11 mouse cellular contexts compared by ENCODE assay signal in the genomic region with DNA sequence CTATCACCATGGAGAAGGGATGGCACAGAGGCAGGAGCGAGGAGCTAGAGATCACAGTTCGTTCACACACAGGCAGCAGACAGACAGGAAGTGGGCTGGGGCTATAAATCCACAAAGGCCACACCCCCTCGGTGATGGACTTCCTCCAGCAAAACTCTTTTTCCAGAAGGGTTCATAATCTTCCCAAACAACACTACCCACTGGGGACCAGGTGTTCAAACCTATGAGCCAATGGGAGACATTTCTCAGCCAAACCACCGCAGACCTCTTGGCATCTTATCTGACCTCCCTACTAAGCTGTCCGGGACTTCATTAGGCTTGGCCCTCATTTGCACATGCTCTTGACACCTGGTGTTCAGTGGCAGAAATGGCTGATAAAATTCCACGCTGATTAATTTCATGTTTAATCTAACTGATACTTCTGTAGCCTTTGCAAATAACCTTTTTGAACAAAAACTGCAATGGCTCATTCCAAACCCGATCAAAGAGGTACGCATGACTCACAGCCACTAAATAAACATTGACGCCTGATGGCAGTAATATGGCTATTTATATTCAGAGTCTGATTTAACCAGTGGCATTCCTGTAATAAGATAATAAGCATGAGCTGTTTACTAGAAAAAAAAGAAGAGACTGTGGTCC.
DNase-seq lines count a peak whose midpoint lies in the region; ATAC-seq and TF ChIP-seq lines count a peak whose summit lies in the region.
"Had no signal": no experiment of that assay in that cellular context is flagged by ENCODE, and none has a peak within 500 bp of the region (broad histone marks: within the 10 kb centered on the region; RNA-seq: fewer than 3 reads in every experiment).

No protein-coding gene starts in this region.

- DNase-seq in embryo, embryonic 11 days, result peak; percentile 26
- no peak for DNase-seq in embryo, embryonic 10 days (ENCODE audit: low spot score)
- DNase-seq in thymus, postnatal 0 days (ENCODE audit: low spot score), result peak; percentile 46
- no peak for DNase-seq in thymus, postnatal 10 days (ENCODE audit: low spot score in 2 of 2)
- DNase-seq in liver, postnatal 0 days, result no peak
- no peak for DNase-seq in urinary bladder, postnatal 4 days (ENCODE audit: low spot score in 2 of 2)
- DNase-seq: B cell, adult 2 months; cerebellum, adult 9-11 months; kidney, postnatal 25 days had no signal

- TF ChIP-seq EP300 in liver, postnatal 0 days (IDR thresholded peaks at IDR 0.05; ENCODE audit: low read depth), result no peak

- H3K4me2 ChIP-seq in intestine, embryonic 15.5 days (replicated peaks), result no peak overlapping the region
- peak overlapping the region; percentile 17; the same call in 1 of the 2 replicates for H3K4me2 ChIP-seq in stomach, embryonic 16.5 days (ENCODE audit: low read depth, low read length)
- no peak overlapping the region for H3K4me2 ChIP-seq in liver, postnatal 0 days (ENCODE audit: low read depth, low read length)

- peak; percentile 62 for ATAC-seq in intestine, embryonic 15.5 days
- peak; percentile 83 for ATAC-seq in stomach, embryonic 16.5 days (ENCODE audit: insufficient read depth, low FRiP score)
- no peak for ATAC-seq in liver, postnatal 0 days

- no peak for TF ChIP-seq CTCF in liver, postnatal 0 days (IDR thresholded peaks at IDR 0.05; ENCODE audit: low read depth)

- 56% methylated on average over 9 of the region's 9 CpGs for WGBS in intestine, embryonic 15.5 days
- 37% methylated on average over 9 of the region's 9 CpGs for WGBS in stomach, embryonic 16.5 days
- WGBS in liver, postnatal 0 days (ENCODE audit: insufficient replicate concordance), result 47% methylated on average over 9 of the region's 9 CpGs

- no peak overlapping the region for H3K27ac ChIP-seq in intestine, embryonic 15.5 days
- peak overlapping the region; percentile 58 for H3K27ac ChIP-seq in stomach, embryonic 16.5 days (ENCODE audit: low read length)
- H3K27ac ChIP-seq in liver, postnatal 0 days (ENCODE audit: low read depth), result no peak overlapping the region

- H3K4me3 ChIP-seq in intestine, embryonic 15.5 days (replicated peaks), result no peak overlapping the region
- no peak overlapping the region for H3K4me3 ChIP-seq in stomach, embryonic 16.5 days (replicated peaks; ENCODE audit: low read length)
- H3K4me3 ChIP-seq in liver, postnatal 0 days (ENCODE audit: low read depth, low read length), result no peak overlapping the region

- H3K9ac ChIP-seq in intestine, embryonic 15.5 days, result no peak overlapping the region
- no peak overlapping the region for H3K9ac ChIP-seq in stomach, embryonic 16.5 days (ENCODE audit: low read length)
- no peak overlapping the region for H3K9ac ChIP-seq in liver, postnatal 0 days (replicated peaks)

- no peaks in the 10 kb centered on the region for H3K9me3 ChIP-seq in intestine, embryonic 15.5 days
- H3K9me3 ChIP-seq in stomach, embryonic 16.5 days (replicated peaks; ENCODE audit: control insufficient read depth, low read length), result no peaks in the 10 kb centered on the region
- no peaks in the 10 kb centered on the region for H3K9me3 ChIP-seq in liver, postnatal 0 days (ENCODE audit: low read length)

- H3K4me1 ChIP-seq in intestine, embryonic 15.5 days (replicated peaks), result no peaks in the 10 kb centered on the region
- H3K4me1 ChIP-seq in stomach, embryonic 16.5 days (ENCODE audit: control insufficient read depth, insufficient read depth, low read length), result peaks cover 8% of the 10 kb centered on the region; the same call in 1 of the 2 replicates
- H3K4me1 ChIP-seq in liver, postnatal 0 days (ENCODE audit: insufficient read depth), result no peaks in the 10 kb centered on the region

- no peaks in the 10 kb centered on the region for H3K36me3 ChIP-seq in intestine, embryonic 15.5 days
- H3K36me3 ChIP-seq in stomach, embryonic 16.5 days (ENCODE audit: control insufficient read depth, insufficient read depth, low read length), result no peaks in the 10 kb centered on the region
- no peaks in the 10 kb centered on the region for H3K36me3 ChIP-seq in liver, postnatal 0 days (replicated peaks; ENCODE audit: insufficient read depth, low read length)

- no peaks in the 10 kb centered on the region for H3K27me3 ChIP-seq in intestine, embryonic 15.5 days (replicated peaks)
- H3K27me3 ChIP-seq in stomach, embryonic 16.5 days (ENCODE audit: control insufficient read depth, insufficient read depth, low read length), result no peaks in the 10 kb centered on the region
- H3K27me3 ChIP-seq in liver, postnatal 0 days (ENCODE audit: insufficient read depth, low read length), result no peaks in the 10 kb centered on the region

Comparison
In these comparisons a context has a peak if more than half of its experiments do, and no peak if none do; other contexts are left out.
1. DNase-seq: peak in embryo, embryonic 11 days (single experiment) and thymus, postnatal 0 days (single experiment); none in embryo, embryonic 10 days (single experiment), thymus, postnatal 10 days (0 of 2), liver, postnatal 0 days (single experiment) and urinary bladder, postnatal 4 days (0 of 2).